Mouse (Mus musculus) heart, embryonic 12.5 days (tissue): ENCODE data around the gene Lrp6. TPM values are rescaled to one million over a fixed set of nuclear protein-coding genes. Genes with fewer than 3 reads are reported as not detected.

ENCODE experiments used
- ATAC-seq: fragments of 200-750 bp; cut with Nextera tagmentation; 2 replicates; pipeline ENCODE4 v1.8.0; 2017; ENCODE audit warnings: moderate TSS enrichment, moderate library complexity; ENCODE audit not compliant: insufficient number of reproducible peaks, low FRiP score
- H3K27ac ChIP-seq: fragments of 300-500 bp; sonication (generic); 2 replicates; pipeline ENCODE4 v1.5.1; 2016; ENCODE audit warnings: mild to moderate bottlenecking, moderate library complexity; ENCODE audit not compliant: poor library complexity, severe bottlenecking
- H3K27me3 ChIP-seq: fragments of 300-500 bp; sonication (generic); replicated peaks from 2 replicates; pipeline ENCODE4 v1.6.1; 2016; ENCODE audit warnings: mild to moderate bottlenecking, moderate library complexity
- H3K36me3 ChIP-seq: fragments of 300-500 bp; sonication (generic); 2 replicates; pipeline ENCODE4 v1.6.1; 2016; ENCODE audit warnings: mild to moderate bottlenecking, moderate library complexity
- H3K4me1 ChIP-seq: fragments of 300-500 bp; sonication (generic); replicated peaks from 2 replicates; pipeline ENCODE4 v1.6.1; 2016; ENCODE audit warnings: mild to moderate bottlenecking
- H3K4me2 ChIP-seq: fragments of 300-500 bp; sonication (generic); 2 replicates; pipeline ENCODE4 v1.6.1; 2016; ENCODE audit warnings: mild to moderate bottlenecking, moderate library complexity
- H3K4me3 ChIP-seq: fragments of 300-500 bp; sonication (generic); 2 replicates; pipeline ENCODE4 v1.5.1; 2016; ENCODE audit warnings: mild to moderate bottlenecking
- H3K9ac ChIP-seq: fragments of 300-500 bp; sonication (generic); 2 replicates; pipeline ENCODE4 v1.6.1; 2016; ENCODE audit warnings: mild to moderate bottlenecking, moderate library complexity
- H3K9me3 ChIP-seq: fragments of 300-500 bp; sonication (generic); replicated peaks from 2 replicates; pipeline ENCODE4 v1.6.1; 2016; ENCODE audit warnings: mild to moderate bottlenecking, moderate library complexity
- WGBS: fragments of 180-500 bp; shearing (Covaris S2); methylation state at CpG from one replicate; pipeline ENCODE4 v1.1.7; 2016; 5-methylcytosine and 5-hydroxymethylcytosine counted together
- polyA plus RNA-seq: library from polyadenylated mRNA; unstranded; fragments of >200 nt; fragmentation: Nextera tagmentation; extraction: Ambion mirVana; gene quantifications from 2 replicates; pipeline ENCODE4 v1.2.1, GENCODE M21; 2016

Gene Lrp6
- polyA plus RNA-seq, 1 experiment from 2014 or later: 22.3 TPM

DNA sequence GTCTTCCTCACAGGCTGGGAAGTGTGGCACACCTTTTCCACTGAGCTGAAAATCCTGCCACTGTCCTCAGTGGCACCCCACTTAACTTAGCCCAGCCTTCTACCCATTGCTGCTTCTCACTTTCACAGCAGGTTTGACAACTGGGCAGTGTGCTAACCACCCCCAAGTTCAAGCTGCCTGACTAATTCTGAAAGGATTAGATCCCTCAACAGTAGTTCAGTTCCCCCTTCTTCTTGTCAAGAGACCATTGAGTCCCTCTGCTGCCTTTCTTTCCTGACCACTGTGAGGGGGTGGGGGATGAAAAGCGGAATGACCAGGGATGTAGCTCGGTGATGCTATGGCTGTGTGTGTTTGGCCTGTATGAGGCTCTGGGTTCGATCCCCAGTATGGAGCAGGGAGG is 133.5 kb downstream of the Lrp6 start:
- Histone ChIP-seq H3K27me3 (0 out of 2 replicates have a peak, but pooled peaks cover under 1% of the 10 kb centered on the region), H3K9me3 (no peaks in the 10 kb centered on the region), H3K4me2 (no peak overlapping the region), H3K36me3 (no peaks in the 10 kb centered on the region), H3K9ac (no peak overlapping the region), H3K4me1 (no peaks in the 10 kb centered on the region), H3K27ac (no peak overlapping the region), H3K4me3 (no peak overlapping the region)
- no peak for ATAC-seq
- WGBS: 83% methylated on average over 3 of the region's 3 CpGs

DNA sequence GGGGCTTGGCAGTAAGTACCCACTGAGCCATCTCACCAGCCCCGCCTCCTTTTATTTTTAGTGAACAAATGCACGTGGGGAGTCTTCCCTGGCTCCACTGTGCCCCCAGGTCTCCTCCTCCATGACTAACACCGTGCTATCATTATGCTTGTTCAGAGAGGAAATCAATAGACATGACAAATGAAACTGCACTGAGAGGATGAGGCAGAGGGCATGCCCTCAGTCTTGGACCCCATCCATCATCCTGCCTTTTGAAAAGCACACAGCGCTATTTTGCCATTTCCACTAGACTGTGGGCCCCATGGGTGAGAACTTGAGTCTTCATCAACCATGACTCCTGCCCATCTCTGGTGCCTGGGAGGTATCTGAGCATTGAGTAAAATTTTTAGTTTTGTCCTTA is 135.2 kb downstream of the Lrp6 start:
- H3K4me1 ChIP-seq: no peaks in the 10 kb centered on the region
- H3K27me3 ChIP-seq: no peaks in the 10 kb centered on the region
- H3K9ac ChIP-seq: no peak overlapping the region
- no peak for ATAC-seq
- H3K4me2 ChIP-seq: no peak overlapping the region
- WGBS: 67% methylated on average over 4 of the region's 4 CpGs
- H3K27ac ChIP-seq: no peak overlapping the region
- no peaks in the 10 kb centered on the region for H3K9me3 ChIP-seq
- no peaks in the 10 kb centered on the region for H3K36me3 ChIP-seq
- no peak overlapping the region for H3K4me3 ChIP-seq

DNA sequence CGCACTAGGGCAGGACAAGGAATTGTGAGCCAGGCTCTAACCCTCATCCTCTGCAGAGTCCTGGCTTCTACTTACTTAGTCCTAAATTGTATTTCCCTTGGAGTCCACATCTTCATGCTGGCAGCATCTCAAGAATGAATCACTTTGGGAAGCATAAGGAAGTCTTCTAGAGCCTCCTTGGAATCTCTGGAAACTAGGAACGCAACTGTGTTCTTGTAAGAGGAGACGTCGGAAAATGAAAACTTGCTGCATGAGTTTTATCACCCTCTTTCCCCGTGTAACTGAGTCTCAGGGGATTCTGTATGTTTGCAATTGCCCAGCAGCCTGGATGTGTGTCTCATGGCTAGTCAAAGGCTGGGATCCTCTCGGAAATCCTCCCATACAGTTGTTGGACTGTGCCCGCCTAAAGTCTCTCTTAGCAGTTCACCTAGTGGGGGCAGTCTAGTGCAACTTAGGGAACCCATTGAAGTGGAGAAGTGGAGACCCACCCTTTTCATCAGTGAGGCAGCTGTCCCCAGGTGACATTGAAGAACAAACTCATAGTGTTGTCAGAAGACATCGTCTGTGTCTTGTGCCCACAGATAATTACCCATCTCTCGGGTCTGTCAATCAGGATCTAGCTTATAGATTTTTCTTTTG is 136.5 kb downstream of the Lrp6 start:
- no peak overlapping the region for H3K27ac ChIP-seq
- H3K9ac ChIP-seq: no peak overlapping the region
- no peak overlapping the region for H3K4me2 ChIP-seq

DNA sequence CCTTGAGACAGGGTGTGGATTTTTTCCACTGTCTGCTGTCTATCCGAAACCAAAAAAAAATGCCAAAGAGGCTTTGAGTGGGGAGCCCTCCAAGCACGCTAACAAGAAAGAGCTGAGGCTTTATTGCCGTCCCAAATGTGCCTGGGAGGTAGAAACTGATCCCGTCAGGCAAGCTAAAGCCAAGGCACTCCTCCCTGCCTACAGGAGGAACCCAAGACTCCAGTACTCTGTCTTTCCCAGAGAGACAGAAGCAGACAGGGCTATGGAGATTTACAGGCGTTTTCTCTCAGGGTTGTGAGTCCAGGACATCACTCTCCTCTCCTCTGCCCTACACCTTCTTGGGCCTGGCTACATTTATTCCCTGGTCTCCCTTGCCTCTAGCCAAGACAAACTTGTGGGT is 138.3 kb downstream of the Lrp6 start:
- whole genome bisulfite sequencing: 66% methylated on average over 5 of the region's 5 CpGs
- no peak overlapping the region for H3K4me3 ChIP-seq
- no peak overlapping the region for H3K4me2 ChIP-seq
- H3K27ac ChIP-seq: no peak overlapping the region
- peaks cover 3% of the 10 kb centered on the region; the same call in 1 of the 2 replicates for H3K4me1 ChIP-seq
- no peak for ATAC-seq
- no peak overlapping the region for H3K9ac ChIP-seq
- H3K9me3 ChIP-seq: no peaks in the 10 kb centered on the region
- no peaks in the 10 kb centered on the region for H3K36me3 ChIP-seq
- no peaks in the 10 kb centered on the region; the same call in 1 of the 2 replicates for H3K27me3 ChIP-seq

More for the DNA sequence above, 136.5 kb downstream of the Lrp6 start:
- Histone ChIP-seq H3K27me3 (no peaks in the 10 kb centered on the region), H3K9me3 (no peaks in the 10 kb centered on the region), H3K4me1 (peaks cover 3% of the 10 kb centered on the region; the same call in 1 of the 2 replicates), H3K4me3 (no peak overlapping the region), H3K36me3 (no peaks in the 10 kb centered on the region)
- 73% methylated on average over 9 of the region's 9 CpGs for WGBS
- no peak for ATAC-seq

DNA sequence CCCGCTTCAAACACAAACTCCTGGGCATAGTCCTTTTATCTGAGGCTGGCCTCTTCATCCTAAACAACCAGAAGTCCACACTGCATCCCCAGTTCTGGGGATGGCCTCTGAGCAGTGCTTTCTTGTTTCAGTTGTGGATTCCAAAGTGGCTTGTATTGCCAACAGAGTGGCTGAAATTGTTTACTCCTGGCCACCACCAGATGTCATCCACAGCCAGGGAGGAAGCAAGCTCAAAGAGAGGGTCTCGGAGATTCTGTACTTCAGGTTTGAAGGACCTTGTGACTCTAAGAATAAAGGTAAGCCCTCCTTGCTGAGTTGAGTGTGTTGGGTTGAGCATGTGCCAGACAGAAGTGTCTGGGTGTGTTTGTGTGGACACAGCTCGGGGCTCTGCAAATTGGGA is 139.6 kb downstream of the Lrp6 start:
- Histone ChIP-seq H3K9me3 (no peaks in the 10 kb centered on the region), H3K9ac (no peak overlapping the region), H3K4me3 (no peak overlapping the region), H3K4me1 (peaks cover 3% of the 10 kb centered on the region; the same call in 1 of the 2 replicates), H3K36me3 (no peaks in the 10 kb centered on the region), H3K27me3 (no peaks in the 10 kb centered on the region; the same call in 1 of the 2 replicates), H3K4me2 (no peak overlapping the region), H3K27ac (no peak overlapping the region)
- 68% methylated on average over 3 of the region's 3 CpGs for WGBS
- ATAC-seq: no peak

DNA sequence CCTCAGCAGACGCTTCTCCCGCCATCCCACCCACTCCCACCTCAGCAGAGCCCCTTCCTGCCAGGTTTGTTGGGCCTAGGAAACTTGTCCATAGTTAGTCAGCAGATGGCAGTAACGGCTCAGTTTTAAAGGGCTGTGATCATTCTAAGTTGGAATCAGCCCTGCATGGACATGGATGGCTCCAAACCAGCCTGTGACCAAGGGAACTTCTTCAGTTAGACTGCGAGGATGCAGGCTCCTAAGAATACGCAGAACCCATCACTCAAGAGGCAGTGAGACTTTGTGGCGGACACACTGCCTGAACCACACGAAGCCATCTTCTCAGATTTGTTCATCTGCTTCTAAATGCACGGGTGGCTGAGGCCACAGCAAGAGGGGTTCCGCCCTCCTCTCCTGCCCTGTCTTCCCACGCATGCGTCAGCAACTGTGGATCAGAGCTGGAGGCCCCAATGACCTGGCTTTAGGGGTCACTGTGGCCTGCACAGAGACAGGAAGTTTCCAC is 141.5 kb downstream of the Lrp6 start:
- Histone ChIP-seq H3K4me1 (peaks cover 3% of the 10 kb centered on the region; the same call in 1 of the 2 replicates), H3K4me2 (peak overlapping the region; percentile 31; the same call in 1 of the 2 replicates), H3K9ac (no peak overlapping the region), H3K9me3 (no peaks in the 10 kb centered on the region), H3K27me3 (no peaks in the 10 kb centered on the region; the same call in 1 of the 2 replicates), H3K27ac (no peak overlapping the region), H3K36me3 (no peaks in the 10 kb centered on the region), H3K4me3 (no peak overlapping the region)
- WGBS: 30% methylated on average over 11 of the region's 11 CpGs
- ATAC-seq: peak; percentile 64; the same call in 1 of the 2 replicates

DNA sequence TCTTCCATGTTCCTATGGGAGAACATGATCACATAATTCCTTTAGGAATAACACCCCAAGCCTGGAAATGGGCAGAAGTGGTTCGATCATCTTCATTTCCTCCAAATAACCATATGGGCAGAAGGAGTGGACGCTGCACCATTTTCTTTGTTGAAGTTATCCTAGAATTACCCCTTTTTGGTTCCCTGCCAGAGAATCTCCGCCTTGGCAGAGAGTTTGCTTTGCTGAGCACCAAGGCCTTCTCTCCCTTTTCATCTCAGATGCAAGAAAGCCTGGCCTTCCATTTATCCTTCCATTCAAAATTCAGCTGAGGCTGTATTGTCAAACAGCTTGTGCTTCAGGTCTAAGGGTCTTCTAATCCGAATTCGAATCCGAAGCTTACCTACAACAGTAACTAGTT is 144.8 kb downstream of the Lrp6 start:
- no peak overlapping the region for H3K4me3 ChIP-seq
- no peak overlapping the region for H3K9ac ChIP-seq
- no peaks in the 10 kb centered on the region; the same call in 1 of the 2 replicates for H3K27me3 ChIP-seq
- H3K27ac ChIP-seq: no peak overlapping the region
- 83% methylated on average over 6 of the region's 6 CpGs for WGBS
- H3K4me2 ChIP-seq: no peak overlapping the region
- no peaks in the 10 kb centered on the region for H3K36me3 ChIP-seq
- no peak for ATAC-seq
- H3K9me3 ChIP-seq: no peaks in the 10 kb centered on the region
- peaks cover 11% of the 10 kb centered on the region for H3K4me1 ChIP-seq

DNA sequence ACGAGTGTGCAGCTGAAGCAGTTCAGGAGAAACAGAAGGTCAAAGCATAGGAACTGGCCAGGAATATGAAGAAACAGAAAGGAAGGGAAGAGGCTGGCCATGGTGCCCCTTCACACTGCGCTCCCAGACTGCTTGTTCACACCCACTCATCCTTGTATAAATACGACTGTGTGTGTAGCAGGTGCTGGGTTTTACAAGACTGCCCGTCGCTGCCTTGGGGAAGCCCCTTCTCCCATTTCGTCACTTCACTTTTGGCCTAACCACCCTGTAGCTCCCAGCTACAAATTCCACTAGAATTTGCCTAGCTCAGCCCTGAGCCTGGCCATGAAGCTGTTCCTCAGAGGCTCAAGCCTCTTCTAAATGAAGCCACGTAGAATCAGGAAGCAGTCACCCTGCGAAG is 146.4 kb downstream of the Lrp6 start:
- H3K4me1 ChIP-seq: peaks cover 9% of the 10 kb centered on the region

DNA sequence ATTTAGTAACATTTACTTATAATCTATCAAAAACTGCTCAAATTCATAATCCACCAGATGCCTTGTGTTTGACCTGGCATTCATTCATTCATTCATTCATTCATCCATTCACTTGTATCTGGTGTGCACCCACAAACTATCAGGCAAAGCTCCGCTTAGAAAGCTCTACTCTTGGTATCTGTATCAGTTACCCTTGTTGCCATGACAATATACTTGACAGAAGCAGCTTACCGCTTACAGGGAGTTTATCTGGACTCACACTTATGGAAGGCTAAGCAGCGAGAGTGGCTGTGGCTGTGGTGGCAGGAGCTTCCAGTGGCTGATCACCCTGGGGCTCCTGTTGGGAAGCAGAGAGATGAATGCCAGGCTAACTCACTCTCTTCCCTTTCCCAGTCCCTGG is 148.9 kb downstream of the Lrp6 start:
- WGBS: 16% methylated on average over 3 of the region's 3 CpGs
- Histone ChIP-seq H3K27ac (no peak overlapping the region), H3K4me2 (no peak overlapping the region), H3K4me1 (peaks cover 8% of the 10 kb centered on the region), H3K9ac (no peak overlapping the region), H3K4me3 (no peak overlapping the region), H3K36me3 (no peaks in the 10 kb centered on the region), H3K9me3 (no peaks in the 10 kb centered on the region), H3K27me3 (no peaks in the 10 kb centered on the region)
- no peak for ATAC-seq

More for the DNA sequence above, 146.4 kb downstream of the Lrp6 start:
- no peak for ATAC-seq
- Histone ChIP-seq H3K9me3 (no peaks in the 10 kb centered on the region), H3K27ac (no peak overlapping the region), H3K9ac (no peak overlapping the region), H3K36me3 (no peaks in the 10 kb centered on the region), H3K27me3 (no peaks in the 10 kb centered on the region; the same call in 1 of the 2 replicates), H3K4me2 (no peak overlapping the region), H3K4me3 (no peak overlapping the region)
- WGBS: 70% methylated on average over 8 of the region's 8 CpGs

DNA sequence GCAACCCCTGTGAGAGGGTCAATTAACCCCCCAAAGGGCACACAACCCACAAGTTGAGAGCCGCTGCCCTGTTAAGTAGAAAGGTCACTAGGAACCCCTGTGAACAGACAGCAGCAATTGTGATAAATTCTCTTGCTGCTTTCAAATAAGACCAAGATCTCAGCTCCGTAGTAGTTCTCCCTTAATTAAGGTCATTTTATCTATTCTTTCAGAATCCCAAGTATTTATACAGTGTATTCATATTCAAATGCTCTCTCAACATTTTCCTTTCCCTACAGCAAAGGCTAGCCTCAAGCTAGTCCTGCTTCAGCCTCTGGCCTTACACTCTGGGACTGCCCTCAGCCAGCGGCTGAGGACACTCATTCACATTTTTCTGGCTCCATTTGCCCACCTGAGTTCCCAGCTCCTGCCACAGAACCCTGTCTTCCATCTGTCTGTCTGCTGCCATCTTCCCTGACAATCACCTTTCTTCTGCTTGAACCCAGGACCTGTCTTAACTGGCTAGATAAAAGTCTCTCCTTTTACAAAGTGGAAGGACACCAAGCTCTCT is 150.1 kb downstream of the Lrp6 start:
- Histone ChIP-seq H3K9ac (no peak overlapping the region), H3K4me3 (no peak overlapping the region), H3K27me3 (no peaks in the 10 kb centered on the region), H3K27ac (no peak overlapping the region), H3K9me3 (no peaks in the 10 kb centered on the region), H3K36me3 (no peaks in the 10 kb centered on the region), H3K4me2 (no peak overlapping the region), H3K4me1 (peaks cover 8% of the 10 kb centered on the region)
- 66% methylated on average over 3 of the region's 3 CpGs for WGBS
- no peak for ATAC-seq

DNA sequence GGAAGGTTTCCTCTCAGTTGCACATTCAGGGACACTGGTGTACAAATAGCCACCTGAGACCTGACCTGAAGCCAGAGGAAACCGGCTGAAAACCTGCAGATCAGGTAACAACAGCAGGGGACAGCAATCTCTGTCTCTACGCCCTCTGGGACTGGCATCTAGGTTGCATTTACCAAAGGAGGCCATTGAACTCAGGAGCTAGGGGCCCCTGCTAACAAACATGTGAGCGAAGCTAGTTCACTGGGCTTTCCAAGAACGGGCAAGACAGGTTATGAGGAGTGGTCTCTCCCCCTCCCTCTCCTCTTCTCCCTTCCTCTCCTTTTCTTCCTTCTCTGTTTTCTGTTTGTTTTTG is 152.3 kb downstream of the Lrp6 start:
- Histone ChIP-seq H3K4me3 (no peak overlapping the region), H3K9ac (no peak overlapping the region), H3K4me2 (no peak overlapping the region), H3K27me3 (no peaks in the 10 kb centered on the region), H3K9me3 (no peaks in the 10 kb centered on the region), H3K27ac (no peak overlapping the region), H3K36me3 (no peaks in the 10 kb centered on the region), H3K4me1 (peaks cover 8% of the 10 kb centered on the region)
- WGBS: 70% methylated on average over 4 of the region's 4 CpGs
- ATAC-seq: no peak
